Mouse (Mus musculus) kidney, adult 18-20 months (tissue): ENCODE data around the gene Hsdl2.
A peak's percentile ranks its signal among the peaks of the same experiment; 100 is the strongest.
"Not testable (repeated sequence)": the region's sequence is repeated elsewhere in the genome, so short reads cannot be mapped to it uniquely, and the experiment has no call there.

ENCODE experiments used
- DNase-seq: peaks from one replicate; pipeline ENCODE4 v3.0.0; 2021

Gene Hsdl2

GRCm38 (mm10) chr4:59565571-59566188, 15.7 kb upstream of the Hsdl2 start:
- DNase-seq, result no peak

- no peak for DNase-seq
Observed at GRCm38 (mm10) chr4:59567576-59568260, 13.6 kb upstream of the Hsdl2 start.

GRCm38 (mm10) chr4:59569538-59569937, 11.8 kb upstream of the Hsdl2 start:
- DNase-seq, result peak; percentile 68

- not testable (repeated sequence) for DNase-seq
Observed at GRCm38 (mm10) chr4:59570519-59570918, 10.8 kb upstream of the Hsdl2 start.

GRCm38 (mm10) chr4:59572521-59573118, 8.7 kb upstream of the Hsdl2 start:
- no peak for DNase-seq

GRCm38 (mm10) chr4:59575184-59575958, 6.0 kb upstream of the Hsdl2 start:
- DNase-seq, result no peak

- no peak for DNase-seq
Observed at GRCm38 (mm10) chr4:59580495-59581281, 675 bp upstream of the Hsdl2 start.

GRCm38 (mm10) chr4:59582186-59582585, 823 bp downstream of the Hsdl2 start:
- DNase-seq, result no peak

GRCm38 (mm10) chr4:59585097-59585496, 3.7 kb downstream of the Hsdl2 start:
- peak; percentile 68 for DNase-seq

GRCm38 (mm10) chr4:59587215-59587871, 6.0 kb downstream of the Hsdl2 start:
- no peak for DNase-seq

GRCm38 (mm10) chr4:59587872-59588226, 6.5 kb downstream of the Hsdl2 start:
- DNase-seq, result no peak

GRCm38 (mm10) chr4:59594614-59595013, 13.3 kb downstream of the Hsdl2 start:
- no peak for DNase-seq

GRCm38 (mm10) chr4:59596556-59596955, 15.2 kb downstream of the Hsdl2 start:
- no peak for DNase-seq

- no peak for DNase-seq
Observed at GRCm38 (mm10) chr4:59602704-59603103, 21.3 kb downstream of the Hsdl2 start.

- DNase-seq, result no peak
Observed at GRCm38 (mm10) chr4:59604892-59605291, 23.5 kb downstream of the Hsdl2 start.

- DNase-seq, result no peak
Observed at GRCm38 (mm10) chr4:59605501-59605900, 24.1 kb downstream of the Hsdl2 start.

GRCm38 (mm10) chr4:59610411-59610810, 29.0 kb downstream of the Hsdl2 start:
- DNase-seq, result no peak

- DNase-seq, result peak; percentile 11
Observed at GRCm38 (mm10) chr4:59614986-59615385, 33.6 kb downstream of the Hsdl2 start.

- DNase-seq, result no peak
Observed at GRCm38 (mm10) chr4:59619611-59620245, 38.4 kb downstream of the Hsdl2 start.

- no peak for DNase-seq
Observed at GRCm38 (mm10) chr4:59625676-59625997, 44.3 kb downstream of the Hsdl2 start.

- DNase-seq, result peak; percentile 82
Observed at GRCm38 (mm10) chr4:59625998-59626910, 44.9 kb downstream of the Hsdl2 start, which contains the start of gene E130308A19Rik. Gene E130308A19Rik, plus strand, starts transcription at chr4:59626211.
